Mouse (Mus musculus): Measurements from ENCODE around the gene Mad2l1. TPM values are rescaled to one million over a fixed set of nuclear protein-coding genes. Genes with fewer than 3 reads are reported as not detected.

Gene Mad2l1
- 124 and 136 TPM in 2 replicates for polyA plus RNA-seq (2014; fragmentation: Nextera tagmentation; extraction: Ambion mirVana)

DNA sequence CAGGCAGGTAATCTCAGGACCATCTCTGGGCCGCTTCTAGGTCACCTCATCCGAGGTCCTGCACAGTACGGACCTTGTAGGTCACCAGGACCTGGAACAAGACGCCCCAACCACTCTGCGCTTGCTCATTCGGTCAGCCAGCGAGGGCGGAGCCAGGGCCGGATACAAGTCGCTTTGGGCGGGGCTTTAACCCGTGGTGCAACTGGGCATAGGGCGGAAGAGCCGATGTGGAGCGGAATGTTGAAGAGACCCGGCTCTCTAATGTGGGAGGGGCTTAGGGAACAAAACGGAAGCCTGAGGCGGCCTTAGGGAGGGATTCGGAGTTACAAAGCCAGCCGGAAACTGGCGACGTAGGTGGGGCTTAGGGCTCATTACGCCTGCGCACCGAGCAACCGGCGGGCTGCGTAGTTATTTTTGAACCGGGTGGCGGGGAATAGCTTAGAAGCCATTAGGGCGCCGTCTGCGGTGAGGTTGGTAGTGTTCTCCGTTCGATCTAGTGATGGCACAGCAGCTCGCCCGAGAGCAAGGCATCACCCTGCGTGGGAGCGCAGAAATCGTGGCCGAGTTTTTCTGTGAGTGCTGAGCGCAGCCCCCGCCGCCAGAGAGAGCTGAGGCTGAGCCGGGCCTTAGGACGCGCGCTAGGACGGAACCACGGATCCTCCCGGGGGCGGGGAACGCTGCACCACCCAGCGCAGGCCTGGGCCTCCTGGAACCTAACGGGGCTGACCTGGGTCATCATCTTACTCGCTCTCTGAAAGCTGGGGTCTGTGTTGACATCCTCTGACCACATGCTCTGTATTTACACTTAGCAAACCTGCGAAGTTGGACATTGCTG, at the start of gene Mad2l1:
Gene Mad2l1, plus strand, starts transcription at position 363 of the 835 bp plus-strand sequence.
- Histone ChIP-seq H3K36me3 (ENCODE audit: control insufficient read depth, insufficient read depth, low read length) (peaks cover 10% of the 10 kb centered on the region; the same call in 1 of the 2 replicates), H3K4me3 (ENCODE audit: low read depth, low read length) (peak within 1 kb of the TSS; percentile 75), H3K4me1 (ENCODE audit: control insufficient read depth, insufficient read depth, low read length) (peaks cover 5% of the 10 kb centered on the region), H3K9ac (ENCODE audit: low read length) (peak within 1 kb of the TSS; percentile 75), H3K4me2 (ENCODE audit: low read depth, severe bottlenecking) (peak within 1 kb of the TSS; percentile 56), H3K27me3 (ENCODE audit: control insufficient read depth, insufficient read depth, low read length) (no peaks in the 10 kb centered on the region), H3K9me3 (ENCODE audit: control insufficient read depth, low read length) (no peaks in the 10 kb centered on the region), H3K27ac (replicated peaks; ENCODE audit: low read depth, low read length) (peak within 1 kb of the TSS; percentile 74; the same call in 1 of the 2 replicates)
- DNase-seq (ENCODE audit: low spot score): peak; percentile 95
- under 1% methylated on average over 57 of the region's 57 CpGs for WGBS
- peak; percentile 99 for ATAC-seq (ENCODE audit: insufficient number of reproducible peaks, low FRiP score, low TSS enrichment, low read depth)

GRCm38 (mm10) chr6:66493685-66494084, 41.5 kb upstream of the Mad2l1 start:
- Histone ChIP-seq H3K9ac (ENCODE audit: low read length) (no peak overlapping the region), H3K27me3 (ENCODE audit: control insufficient read depth, insufficient read depth, low read length) (no peaks in the 10 kb centered on the region), H3K27ac (replicated peaks; ENCODE audit: low read depth, low read length) (no peak overlapping the region), H3K36me3 (ENCODE audit: control insufficient read depth, insufficient read depth, low read length) (no peaks in the 10 kb centered on the region), H3K4me3 (ENCODE audit: low read depth, low read length) (no peak overlapping the region), H3K4me2 (ENCODE audit: low read depth, severe bottlenecking) (no peak overlapping the region), H3K9me3 (ENCODE audit: control insufficient read depth, low read length) (no peaks in the 10 kb centered on the region), H3K4me1 (ENCODE audit: control insufficient read depth, insufficient read depth, low read length) (no peaks in the 10 kb centered on the region)
- WGBS: 90% methylated on average over 3 of the region's 3 CpGs
- DNase-seq (ENCODE audit: low spot score): no peak
- ATAC-seq (ENCODE audit: insufficient number of reproducible peaks, low FRiP score, low TSS enrichment, low read depth): no peak

GRCm38 (mm10) chr6:66516368-66516767, 18.8 kb upstream of the Mad2l1 start:
- Histone ChIP-seq H3K4me3 (ENCODE audit: low read depth, low read length) (no peak overlapping the region), H3K36me3 (ENCODE audit: control insufficient read depth, insufficient read depth, low read length) (no peaks in the 10 kb centered on the region), H3K4me2 (ENCODE audit: low read depth, severe bottlenecking) (no peak overlapping the region), H3K9me3 (ENCODE audit: control insufficient read depth, low read length) (no peaks in the 10 kb centered on the region), H3K27me3 (ENCODE audit: control insufficient read depth, insufficient read depth, low read length) (no peaks in the 10 kb centered on the region), H3K27ac (replicated peaks; ENCODE audit: low read depth, low read length) (no peak overlapping the region), H3K4me1 (ENCODE audit: control insufficient read depth, insufficient read depth, low read length) (no peaks in the 10 kb centered on the region), H3K9ac (ENCODE audit: low read length) (no peak overlapping the region)
- no peak for ATAC-seq (ENCODE audit: insufficient number of reproducible peaks, low FRiP score, low TSS enrichment, low read depth)
- no peak for DNase-seq (ENCODE audit: low spot score)
- WGBS: over 99% methylated on average over 5 of the region's 5 CpGs

DNA sequence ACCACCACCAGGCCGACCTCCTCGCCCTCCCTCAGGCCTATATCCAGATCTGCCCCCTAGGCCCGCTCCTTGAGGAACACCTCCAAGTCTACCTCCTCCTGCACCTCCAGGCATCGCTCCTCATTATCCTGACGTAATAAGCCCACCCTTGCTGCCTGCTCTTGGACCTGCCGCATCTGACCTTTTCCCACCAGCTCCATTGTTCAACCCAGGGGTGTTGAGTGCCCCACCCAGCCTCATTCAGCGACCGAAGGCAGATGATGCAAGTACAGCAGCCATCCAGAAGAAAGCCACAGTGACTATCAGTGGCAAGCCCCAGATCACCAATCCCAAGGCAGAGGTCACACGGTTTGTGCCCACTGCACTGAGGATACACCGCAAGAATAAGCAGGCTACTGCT, 6.8 kb upstream of the Mad2l1 start:
- no peaks in the 10 kb centered on the region for H3K4me1 ChIP-seq (ENCODE audit: control insufficient read depth, insufficient read depth, low read length)
- WGBS: 91% methylated on average over 10 of the region's 10 CpGs
- no peaks in the 10 kb centered on the region for H3K27me3 ChIP-seq (ENCODE audit: control insufficient read depth, insufficient read depth, low read length)
- H3K27ac ChIP-seq (replicated peaks; ENCODE audit: low read depth, low read length): no peak overlapping the region
- ATAC-seq (ENCODE audit: insufficient number of reproducible peaks, low FRiP score, low TSS enrichment, low read depth) (no peak), DNase-seq (ENCODE audit: low spot score) (no peak)
- H3K36me3 ChIP-seq (ENCODE audit: control insufficient read depth, insufficient read depth, low read length): no peaks in the 10 kb centered on the region
- H3K4me3 ChIP-seq (ENCODE audit: low read depth, low read length): no peak overlapping the region
- H3K9me3 ChIP-seq (ENCODE audit: control insufficient read depth, low read length): no peaks in the 10 kb centered on the region
- no peak overlapping the region for H3K9ac ChIP-seq (ENCODE audit: low read length)
- H3K4me2 ChIP-seq (ENCODE audit: low read depth, severe bottlenecking): no peak overlapping the region

DNA sequence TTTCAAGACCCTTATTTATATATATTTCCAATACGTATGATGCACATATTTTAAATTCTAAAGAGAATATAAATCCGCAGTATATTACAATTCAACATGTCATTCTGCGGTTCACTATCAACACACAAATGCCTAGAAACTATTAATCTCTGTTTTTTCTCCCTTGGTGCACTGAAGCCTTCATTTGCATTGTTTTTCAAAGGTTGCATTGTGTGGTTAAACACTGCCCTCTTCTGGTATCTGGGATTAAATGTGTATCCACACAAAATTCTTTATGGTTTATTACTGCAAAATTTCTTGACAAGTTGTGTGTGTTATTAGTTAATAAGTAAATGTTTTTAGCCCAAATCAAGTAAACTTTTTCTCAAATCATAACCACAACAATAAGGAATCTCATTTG, 1.9 kb upstream of the Mad2l1 start:
- Histone ChIP-seq H3K36me3 (ENCODE audit: control insufficient read depth, insufficient read depth, low read length) (no peaks in the 10 kb centered on the region), H3K27ac (replicated peaks; ENCODE audit: low read depth, low read length) (no peak overlapping the region), H3K4me2 (ENCODE audit: low read depth, severe bottlenecking) (no peak overlapping the region), H3K4me1 (ENCODE audit: control insufficient read depth, insufficient read depth, low read length) (peaks cover 5% of the 10 kb centered on the region), H3K9ac (ENCODE audit: low read length) (no peak overlapping the region), H3K27me3 (ENCODE audit: control insufficient read depth, insufficient read depth, low read length) (no peaks in the 10 kb centered on the region), H3K4me3 (ENCODE audit: low read depth, low read length) (no peak overlapping the region), H3K9me3 (ENCODE audit: control insufficient read depth, low read length) (no peaks in the 10 kb centered on the region)
- 37% methylated on average over 3 of the region's 3 CpGs for WGBS
- no peak for ATAC-seq (ENCODE audit: insufficient number of reproducible peaks, low FRiP score, low TSS enrichment, low read depth)
- DNase-seq (ENCODE audit: low spot score): peak; percentile 31

GRCm38 (mm10) chr6:66534366-66534941, 736 bp upstream of the Mad2l1 start:
- Histone ChIP-seq H3K27ac (replicated peaks; ENCODE audit: low read depth, low read length) (no peak overlapping the region; the same call in 1 of the 2 replicates), H3K4me2 (ENCODE audit: low read depth, severe bottlenecking) (peak overlapping the region; percentile 56), H3K4me3 (ENCODE audit: low read depth, low read length) (peak overlapping the region; percentile 75), H3K9ac (ENCODE audit: low read length) (peak overlapping the region; percentile 55), H3K27me3 (ENCODE audit: control insufficient read depth, insufficient read depth, low read length) (no peaks in the 10 kb centered on the region), H3K36me3 (ENCODE audit: control insufficient read depth, insufficient read depth, low read length) (peaks cover 5% of the 10 kb centered on the region; the same call in 1 of the 2 replicates), H3K9me3 (ENCODE audit: control insufficient read depth, low read length) (no peaks in the 10 kb centered on the region), H3K4me1 (ENCODE audit: control insufficient read depth, insufficient read depth, low read length) (peaks cover 5% of the 10 kb centered on the region)
- ATAC-seq (ENCODE audit: insufficient number of reproducible peaks, low FRiP score, low TSS enrichment, low read depth) (no peak), DNase-seq (ENCODE audit: low spot score) (no peak)
- 76% methylated on average over 5 of the region's 5 CpGs for WGBS

- no peaks in the 10 kb centered on the region for H3K27me3 ChIP-seq (ENCODE audit: control insufficient read depth, insufficient read depth, low read length)
- DNase-seq (ENCODE audit: low spot score): peak; percentile 23
- H3K4me1 ChIP-seq (ENCODE audit: control insufficient read depth, insufficient read depth, low read length): peaks cover 5% of the 10 kb centered on the region
- no peak for ATAC-seq (ENCODE audit: insufficient number of reproducible peaks, low FRiP score, low TSS enrichment, low read depth)
- H3K9ac ChIP-seq (ENCODE audit: low read length): peak overlapping the region; percentile 75
- H3K36me3 ChIP-seq (ENCODE audit: control insufficient read depth, insufficient read depth, low read length): peaks cover 10% of the 10 kb centered on the region; the same call in 1 of the 2 replicates
- no peaks in the 10 kb centered on the region for H3K9me3 ChIP-seq (ENCODE audit: control insufficient read depth, low read length)
- H3K4me2 ChIP-seq (ENCODE audit: low read depth, severe bottlenecking): peak overlapping the region; percentile 52
- H3K27ac ChIP-seq (replicated peaks; ENCODE audit: low read depth, low read length): peak overlapping the region; percentile 74; the same call in 1 of the 2 replicates
- 14% methylated on average over 7 of the region's 7 CpGs for WGBS
- H3K4me3 ChIP-seq (ENCODE audit: low read depth, low read length): peak overlapping the region; percentile 75
Observed at GRCm38 (mm10) chr6:66535966-66536365, 776 bp downstream of the Mad2l1 start.

GRCm38 (mm10) chr6:66559996-66560395, 24.8 kb downstream of the Mad2l1 start, which contains the start of gene Vmn1r32:
Vmn1r32 (minus strand) TSS chr6:66560096.
- 87% methylated on average over 1 of the region's 1 CpGs for WGBS
- H3K4me2 ChIP-seq (ENCODE audit: low read depth, severe bottlenecking): no peak within 1 kb of the TSS

More at GRCm38 (mm10) chr6:66559996-66560395, 24.8 kb downstream of the Mad2l1 start, which contains the start of gene Vmn1r32:
- Histone ChIP-seq H3K27ac (replicated peaks; ENCODE audit: low read depth, low read length) (no peak within 1 kb of the TSS), H3K36me3 (ENCODE audit: control insufficient read depth, insufficient read depth, low read length) (no peaks in the 10 kb centered on the region), H3K9me3 (ENCODE audit: control insufficient read depth, low read length) (no peaks in the 10 kb centered on the region), H3K9ac (ENCODE audit: low read length) (no peak within 1 kb of the TSS), H3K4me3 (ENCODE audit: low read depth, low read length) (no peak within 1 kb of the TSS), H3K27me3 (ENCODE audit: control insufficient read depth, insufficient read depth, low read length) (no peaks in the 10 kb centered on the region), H3K4me1 (ENCODE audit: control insufficient read depth, insufficient read depth, low read length) (no peaks in the 10 kb centered on the region)
- ATAC-seq (ENCODE audit: insufficient number of reproducible peaks, low FRiP score, low TSS enrichment, low read depth) (no peak), DNase-seq (ENCODE audit: low spot score) (no peak)

All from limb, embryonic 11.5 days (tissue).